Mouse (Mus musculus) spleen, embryonic (tissue): ENCODE data around the gene Gm379.

Experiments used
- CTCF ChIA-PET: fragments of 350-600 bp; sonication (Branson Sonifier 250); formaldehyde crosslinking; loops from one replicate; lab custom pipeline; 2022; lab: Charles Lee

Gene Gm379

GRCm38 (mm10) chrX:108664885-108665284, at the start of gene Gm379:
Gene Gm379, minus strand, starts transcription at chrX:108664891.
- CTCF ChIA-PET: no interaction called here

GRCm38 (mm10) chrX:108704312-108704711, 39.6 kb upstream of the Gm379 start:
- CTCF ChIA-PET: no interaction called here

GRCm38 (mm10) chrX:108668868-108669267, 4.2 kb upstream of the Gm379 start:
- CTCF ChIA-PET: no interaction called here

- CTCF ChIA-PET: no interaction called here
Measured at GRCm38 (mm10) chrX:108621991-108622390, 42.7 kb downstream of the Gm379 start.

- CTCF ChIA-PET: no interaction called here
Measured at GRCm38 (mm10) chrX:108620886-108621285, 43.8 kb downstream of the Gm379 start.
